Mouse (Mus musculus) kidney, adult 9 months (tissue): ENCODE data around the gene Nlrc4.

Experiments
- DNase-seq: peaks from one replicate; pipeline ENCODE4 v3.0.0; 2022

The Nlrc4 gene

DNA sequence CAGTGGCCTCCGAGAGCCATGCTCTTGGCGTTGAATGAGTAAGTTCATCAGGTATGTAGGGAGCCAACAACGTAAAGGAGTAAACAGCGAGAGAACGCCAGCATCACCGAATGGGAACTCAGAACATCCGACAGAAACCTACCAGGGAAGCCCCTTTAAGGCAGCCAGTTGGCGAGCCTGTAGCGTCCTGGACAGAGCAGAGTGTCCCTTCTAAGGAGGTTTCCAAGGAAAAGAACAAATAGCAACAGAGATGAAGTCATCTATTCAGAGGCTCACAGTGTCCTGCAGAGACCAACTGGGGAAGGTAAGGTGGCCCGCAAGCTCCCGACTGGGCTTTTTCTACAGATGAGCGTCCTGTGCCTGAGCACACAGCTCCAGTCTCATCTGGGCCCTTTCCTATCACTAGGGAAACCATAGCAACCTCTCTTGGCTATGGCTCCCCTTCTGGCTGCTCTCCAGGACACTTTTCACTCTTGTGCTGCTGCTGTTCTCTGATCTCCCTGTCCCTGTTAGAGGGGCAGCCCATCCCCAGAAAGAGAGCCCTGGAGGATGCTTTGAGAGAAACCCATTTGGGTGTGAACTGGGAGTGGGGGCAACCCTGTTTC, 34.4 kb downstream of the Nlrc4 start:
- no peak for DNase-seq

- no peak for DNase-seq
Measured at GRCm38 (mm10) chr17:74420656-74421055, 38.3 kb downstream of the Nlrc4 start.

DNA sequence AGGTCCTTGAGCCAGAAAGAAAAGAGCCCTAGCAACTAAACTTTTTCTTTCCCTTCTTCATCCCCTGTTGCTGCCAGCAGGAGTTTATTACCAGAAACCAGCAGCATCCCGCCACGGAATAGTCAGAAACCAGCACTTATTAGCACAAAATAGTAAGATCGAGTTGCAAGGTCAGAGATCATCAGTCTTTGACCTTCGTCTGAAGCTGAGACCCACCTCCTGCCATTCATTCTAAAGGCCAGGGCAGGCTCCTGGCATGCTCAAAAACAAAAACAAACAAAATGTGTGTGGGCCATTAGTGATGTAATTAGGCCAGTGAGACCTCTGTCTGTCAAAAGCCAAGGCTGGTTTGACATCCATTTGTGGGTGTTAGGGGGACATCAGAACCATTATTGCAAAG, 40.8 kb downstream of the Nlrc4 start:
- DNase-seq = no peak

GRCm38 (mm10) chr17:74416841-74417360, 42.0 kb downstream of the Nlrc4 start:
- no peak for DNase-seq

DNA sequence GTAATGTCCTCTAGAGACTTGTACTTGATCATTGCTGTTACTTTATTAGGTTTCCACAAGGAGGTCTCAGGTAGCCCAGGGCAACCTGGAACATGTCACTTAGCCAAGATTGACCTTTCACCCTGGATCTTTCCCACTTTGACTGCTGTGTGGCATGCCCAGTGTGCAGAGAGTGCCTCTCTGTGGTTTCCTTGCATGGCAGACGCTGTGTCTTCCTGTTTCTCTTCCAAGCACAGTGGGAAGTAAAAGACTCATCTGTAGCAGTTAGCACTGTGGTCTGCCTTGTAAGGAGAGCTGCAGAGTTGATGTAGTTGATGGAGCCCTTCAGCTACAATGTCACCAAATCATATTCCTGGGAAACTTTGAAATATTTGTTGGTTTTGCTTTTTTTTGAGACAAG, 44.3 kb downstream of the Nlrc4 start:
- DNase-seq = no peak

DNA sequence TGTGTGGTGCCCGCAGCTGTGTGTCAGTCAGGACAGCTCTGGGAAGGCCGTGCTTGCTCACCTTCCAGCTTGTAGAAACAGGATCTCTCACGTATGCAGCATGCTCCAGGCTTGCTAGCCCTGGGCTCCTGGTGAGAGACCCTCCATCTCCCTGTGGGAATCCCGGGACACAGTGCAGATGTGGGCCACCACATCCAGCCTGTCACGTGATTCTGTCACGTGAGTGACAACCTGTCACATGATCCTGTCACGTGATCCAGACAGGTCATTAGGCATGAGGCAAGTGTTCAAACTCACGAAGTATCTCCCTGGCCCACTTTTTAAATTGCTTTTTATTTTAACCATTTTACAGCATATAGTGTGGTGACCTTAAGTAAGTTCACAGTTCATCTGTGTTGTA, 45.6 kb downstream of the Nlrc4 start:
- no peak for DNase-seq

DNA sequence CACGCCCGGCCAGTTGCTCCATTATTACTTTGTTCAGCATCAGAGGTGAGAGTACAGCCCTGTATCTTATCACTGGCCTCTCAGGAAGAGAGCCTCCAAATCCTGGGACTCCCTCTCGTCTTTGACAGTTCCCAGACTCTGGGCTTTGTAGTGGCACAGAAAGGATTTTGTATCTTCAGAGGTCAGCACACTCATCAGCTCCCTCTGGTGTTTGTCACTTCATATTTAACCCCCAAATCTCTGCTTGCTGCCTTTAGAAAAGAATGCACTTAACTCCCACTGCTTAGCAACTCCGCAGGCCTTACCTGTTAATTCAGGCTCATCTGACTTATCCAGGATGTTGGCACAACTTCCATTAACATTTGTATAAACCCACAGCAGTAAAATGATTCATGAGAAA, 49.2 kb downstream of the Nlrc4 start:
- DNase-seq = no peak

DNA sequence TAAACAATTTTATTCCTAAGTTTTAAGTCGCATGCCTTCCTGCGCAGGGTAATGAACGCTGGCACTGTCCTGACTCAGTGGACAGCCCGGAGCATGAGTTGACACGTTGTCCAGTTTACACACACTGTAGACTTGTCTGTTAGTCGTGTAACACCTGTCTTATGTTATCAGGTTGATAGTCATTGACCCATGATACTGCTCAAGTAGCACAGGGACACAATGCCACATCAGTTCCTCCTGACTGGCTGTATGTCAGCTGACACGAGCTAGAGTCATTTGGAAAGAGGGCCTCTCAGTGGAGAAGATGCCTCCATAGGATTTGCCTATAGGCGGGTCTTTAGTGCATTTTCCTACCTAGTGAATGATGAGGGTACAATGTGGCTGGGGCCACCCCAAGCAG, 52.5 kb downstream of the Nlrc4 start:
- no peak for DNase-seq

- peak; percentile 15 for DNase-seq
Measured at GRCm38 (mm10) chr17:74402486-74403222, 56.3 kb downstream of the Nlrc4 start.

DNA sequence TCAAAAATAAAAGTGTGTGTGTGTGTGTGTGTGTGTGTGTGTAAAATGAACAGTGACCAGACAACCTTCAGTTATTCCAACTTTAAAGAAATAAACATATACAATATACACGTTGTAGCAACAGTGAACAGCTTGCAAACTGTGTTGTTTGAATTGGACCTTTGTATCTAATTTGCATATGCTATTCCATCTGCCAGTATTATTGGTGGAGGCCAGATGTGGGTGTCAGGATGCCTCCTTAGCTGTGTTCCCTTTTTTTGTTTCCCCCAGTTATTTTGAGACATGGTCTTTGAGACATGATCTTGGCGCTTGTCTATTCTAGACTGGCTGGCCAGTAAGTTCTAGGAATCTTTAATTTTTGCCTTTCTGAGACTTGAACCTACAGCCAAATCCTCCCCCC, 61.8 kb downstream of the Nlrc4 start:
- DNase-seq = no peak

DNA sequence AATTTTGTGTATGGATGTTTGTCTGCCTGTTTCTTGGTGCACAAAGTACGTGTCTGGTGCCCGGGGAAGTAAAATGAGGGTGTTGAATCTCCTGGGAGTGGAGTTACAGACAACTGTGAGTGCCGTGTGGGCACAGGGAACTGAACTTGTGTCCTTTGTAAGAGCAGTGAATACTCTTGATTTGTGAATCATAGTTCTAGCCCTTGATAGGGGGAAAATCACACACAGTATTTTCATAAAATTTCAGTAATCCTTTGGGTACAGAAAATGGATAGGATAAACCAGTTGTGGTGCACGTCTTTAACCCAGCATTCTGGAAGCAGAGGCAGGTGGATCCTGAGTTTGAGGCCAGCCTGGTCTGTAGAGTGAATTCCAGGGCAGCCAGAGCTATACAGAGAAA, 62.2 kb downstream of the Nlrc4 start:
- no peak for DNase-seq

DNA sequence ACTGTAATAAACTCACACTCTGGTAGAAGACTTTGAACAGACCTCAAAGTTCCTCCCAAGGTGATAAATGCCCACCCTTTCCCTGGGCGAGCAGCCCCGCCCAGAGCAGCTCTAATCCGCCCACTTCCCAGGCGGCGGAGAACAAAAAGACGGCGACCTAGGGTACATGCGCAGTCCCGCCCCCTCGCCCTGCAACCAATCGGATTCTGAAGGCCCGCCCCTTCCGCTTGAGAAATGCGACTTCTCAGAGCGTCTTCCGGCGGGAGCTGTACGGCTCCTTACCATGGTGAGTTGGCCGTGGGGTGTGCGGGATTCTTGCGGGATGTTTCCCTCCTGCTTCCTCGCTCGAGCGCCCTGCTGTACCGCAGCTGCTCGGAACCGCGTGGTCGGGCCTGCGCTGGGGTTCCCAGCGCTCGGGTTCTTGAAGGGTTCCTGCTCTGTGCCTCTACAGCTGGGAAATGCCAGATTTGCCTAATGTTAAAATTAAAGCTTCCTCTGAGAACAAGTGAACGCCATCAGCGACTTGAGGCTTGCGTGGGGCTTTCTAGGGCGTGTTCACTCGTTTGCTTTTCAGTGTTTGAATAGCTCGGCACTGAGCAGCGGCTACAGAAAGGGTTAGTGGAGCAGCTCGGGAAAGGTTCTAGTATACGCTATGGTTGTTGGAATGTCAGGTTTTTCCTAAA, 63.4 kb downstream of the Nlrc4 start, which contains the start of gene Slc30a6:
TSS of gene Slc30a6 (plus strand) at position 226 of the 683 bp plus-strand sequence.
- DNase-seq = peak; percentile 98

GRCm38 (mm10) chr17:74394855-74395254, 64.1 kb downstream of the Nlrc4 start:
- no peak for DNase-seq

DNA sequence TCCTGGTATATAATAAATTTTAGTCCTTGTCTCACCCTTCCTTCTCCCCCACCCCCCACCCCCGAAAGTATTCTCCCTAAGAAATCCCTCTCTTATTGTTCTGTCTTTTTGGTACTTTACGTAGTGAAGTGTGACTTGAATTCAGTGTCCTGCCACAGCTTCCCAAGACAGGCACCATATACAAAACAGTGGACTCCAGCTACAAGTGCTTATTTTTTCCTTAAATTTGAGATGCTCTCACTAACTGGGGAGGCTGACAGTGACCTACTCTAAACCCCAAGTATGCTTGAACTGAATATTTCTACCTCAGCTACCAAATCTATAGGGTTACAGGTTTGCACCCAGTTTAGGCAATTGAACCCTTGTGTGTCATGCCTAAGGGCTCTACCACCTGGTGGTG, 64.6 kb downstream of the Nlrc4 start:
- no peak for DNase-seq

DNA sequence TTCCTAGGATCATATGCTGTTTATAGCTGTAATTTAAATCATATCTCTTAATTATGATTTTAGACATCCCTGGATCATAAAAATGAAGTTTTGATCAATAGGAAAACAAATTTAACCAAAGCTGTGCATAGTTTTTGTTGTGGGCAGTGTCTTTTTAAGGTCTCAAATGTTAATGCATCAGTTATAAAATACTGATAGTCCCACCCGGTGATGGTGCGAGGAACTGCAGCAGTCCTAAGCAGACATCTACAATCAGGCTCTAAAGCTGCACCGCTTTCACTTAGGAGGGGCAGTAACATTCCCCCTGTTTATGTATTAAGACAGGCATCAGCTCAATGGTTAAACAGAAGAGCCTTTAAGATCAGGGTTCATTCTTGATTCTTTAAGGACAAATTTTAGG, 69.1 kb downstream of the Nlrc4 start:
- no peak for DNase-seq

DNA sequence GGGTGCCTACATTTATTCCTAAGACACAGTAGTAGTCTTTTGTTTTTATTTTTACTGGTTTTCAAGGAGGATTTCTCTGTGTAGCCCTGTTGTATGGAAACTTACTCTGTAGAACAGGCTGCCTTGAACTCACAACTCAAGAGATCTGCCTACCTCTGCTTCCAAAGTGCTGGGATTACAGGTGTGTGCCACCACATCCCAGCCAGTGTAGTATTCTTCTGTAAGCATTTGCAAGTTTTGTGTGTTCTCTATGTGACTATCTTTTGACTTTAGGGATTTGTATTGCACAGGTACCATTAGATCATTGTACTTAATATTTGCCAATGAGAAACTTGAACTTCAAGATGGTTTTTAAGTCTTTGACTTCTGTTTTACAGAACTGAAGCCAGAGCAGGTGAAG, 72.3 kb downstream of the Nlrc4 start:
- DNase-seq = no peak

GRCm38 (mm10) chr17:74376916-74377315, 82.0 kb downstream of the Nlrc4 start:
- no peak for DNase-seq
